ENCODE assay signal across 8 mouse cellular contexts in genomic region chr10:127738151-127738882, GRCm38 (mm10). TPM values are rescaled to one million over a fixed set of nuclear protein-coding genes. Genes with fewer than 3 reads are reported as not detected.
DNase-seq lines count a peak whose midpoint lies in the region; ATAC-seq lines count a peak whose summit lies in the region.

No protein-coding gene starts in this region.

- H3K4me2 ChIP-seq in neural tube, embryonic 11.5 days (ENCODE audit: low read depth), result no peak overlapping the region
- peak overlapping the region; percentile 69 for H3K4me2 ChIP-seq in heart, embryonic 11.5 days
- H3K4me2 ChIP-seq in kidney, embryonic 15.5 days, result peak overlapping the region; percentile 66

- H3K4me3 ChIP-seq in neural tube, embryonic 11.5 days (ENCODE audit: low read depth, low read length), result no peak overlapping the region
- no peak overlapping the region for H3K4me3 ChIP-seq in heart, embryonic 11.5 days (ENCODE audit: low read depth, low read length)
- peak overlapping the region; percentile 95 for H3K4me3 ChIP-seq in kidney, embryonic 15.5 days (replicated peaks)

- no peaks in the 10 kb centered on the region for H3K27me3 ChIP-seq in neural tube, embryonic 11.5 days (ENCODE audit: control insufficient read depth, insufficient read depth, low read length)
- no peaks in the 10 kb centered on the region for H3K27me3 ChIP-seq in heart, embryonic 11.5 days (ENCODE audit: control insufficient read depth, insufficient read depth, low read length)
- no peaks in the 10 kb centered on the region for H3K27me3 ChIP-seq in kidney, embryonic 15.5 days

- H3K9me3 ChIP-seq in neural tube, embryonic 11.5 days (ENCODE audit: control insufficient read depth, low read length), result no peaks in the 10 kb centered on the region
- H3K9me3 ChIP-seq in heart, embryonic 11.5 days (replicated peaks; ENCODE audit: control insufficient read depth, low read length), result no peaks in the 10 kb centered on the region
- H3K9me3 ChIP-seq in kidney, embryonic 15.5 days (replicated peaks), result no peaks in the 10 kb centered on the region

- H3K27ac ChIP-seq in neural tube, embryonic 11.5 days (ENCODE audit: low read depth, low read length), result no peak overlapping the region
- H3K27ac ChIP-seq in heart, embryonic 11.5 days (ENCODE audit: low read depth, low read length), result no peak overlapping the region
- peak overlapping the region; percentile 91 for H3K27ac ChIP-seq in kidney, embryonic 15.5 days

- peaks cover 13% of the 10 kb centered on the region for H3K36me3 ChIP-seq in neural tube, embryonic 11.5 days (ENCODE audit: control insufficient read depth, insufficient read depth, low read length)
- H3K36me3 ChIP-seq in heart, embryonic 11.5 days (ENCODE audit: control insufficient read depth, insufficient read depth, low read length), result peaks cover 8% of the 10 kb centered on the region
- peaks cover 20% of the 10 kb centered on the region for H3K36me3 ChIP-seq in kidney, embryonic 15.5 days

- intact Hi-C loops in left cerebral cortex, postnatal 14 days (cut with DNase I), result loop anchor here (2.0 to 5.0 kb wide), 2 partner anchors 198 to 269 kb away; partner anchors contain the start of gene Hsd17b6

- H3K9ac ChIP-seq in neural tube, embryonic 11.5 days (ENCODE audit: low read length), result no peak overlapping the region
- no peak overlapping the region for H3K9ac ChIP-seq in heart, embryonic 11.5 days (ENCODE audit: low read depth, low read length)
- no peak overlapping the region for H3K9ac ChIP-seq in kidney, embryonic 15.5 days

- WGBS in neural tube, embryonic 11.5 days, result 56% methylated on average over 13 of the region's 13 CpGs
- WGBS in heart, embryonic 11.5 days (ENCODE audit: insufficient replicate concordance), result 32% methylated on average over 13 of the region's 13 CpGs
- whole genome bisulfite sequencing in kidney, embryonic 15.5 days, result 40% methylated on average over 13 of the region's 13 CpGs

- peak; percentile 33 for DNase-seq in neural tube, embryonic 11.5 days (ENCODE audit: low spot score)
- DNase-seq in neural tube, embryonic 10.5 days (ENCODE audit: extremely low spot score, low spot score), result no peak
- DNase-seq in c-Kit-positive CD71-positive TER-119-positive erythroid progenitor cells, embryonic 14.5 days (ENCODE audit: low spot score), result peak; percentile 68
- DNase-seq in lung, postnatal 14 days, result peak; percentile 62
- no peak for DNase-seq in right cerebral cortex, postnatal 10 days (ENCODE audit: low spot score in 2 of 2)
- DNase-seq in left cerebral cortex, postnatal 14 days (ENCODE audit: low spot score in 2 of 2), result no peak

- ATAC-seq in neural tube, embryonic 11.5 days (ENCODE audit: insufficient read depth, low FRiP score, low TSS enrichment), result no peak
- ATAC-seq in heart, embryonic 11.5 days (replicated peaks; ENCODE audit: insufficient number of reproducible peaks, low FRiP score, low TSS enrichment), result no peak; the same call in 1 of the 2 replicates
- peak; percentile 35; the same call in 1 of the 2 replicates for ATAC-seq in kidney, embryonic 15.5 days (replicated peaks; ENCODE audit: low FRiP score)

- H3K4me1 ChIP-seq in neural tube, embryonic 11.5 days (ENCODE audit: control insufficient read depth, insufficient read depth, low read length), result peaks cover 6% of the 10 kb centered on the region; the same call in 1 of the 2 replicates
- peaks cover 5% of the 10 kb centered on the region for H3K4me1 ChIP-seq in heart, embryonic 11.5 days (ENCODE audit: control insufficient read depth, insufficient read depth, low read length)
- peaks cover 43% of the 10 kb centered on the region for H3K4me1 ChIP-seq in kidney, embryonic 15.5 days

RNA-seq across cellular contexts. Expression of gene Zbtb39, which starts 1.0 kb away (rescaled TPM):
- 7.0 and 8.0 TPM in 2 replicates for polyA plus RNA-seq in neural tube, embryonic 11.5 days (2014; fragmentation: Nextera tagmentation; extraction: Ambion mirVana)
- polyA plus RNA-seq in heart, embryonic 11.5 days (2014; fragmentation: Nextera tagmentation; extraction: Ambion mirVana), result 3.1 and 4.2 TPM in 2 replicates
- polyA plus RNA-seq in kidney, embryonic 15.5 days (2015; fragmentation: Nextera tagmentation; extraction: Ambion mirVana), result 3.9 TPM in 2 replicates
- total RNA-seq in left cerebral cortex, postnatal 14 days (2021), result 1 to 10 TPM; 8.5 to 8.8 TPM

RNA-seq across cellular contexts. Expression of gene Gpr182, which starts 13.2 kb away (rescaled TPM):
- 0.29 and 0.38 TPM in 2 replicates for polyA plus RNA-seq in neural tube, embryonic 11.5 days (2014; fragmentation: Nextera tagmentation; extraction: Ambion mirVana)
- 9.1 and 9.2 TPM in 2 replicates for polyA plus RNA-seq in heart, embryonic 11.5 days (2014; fragmentation: Nextera tagmentation; extraction: Ambion mirVana)
- polyA plus RNA-seq in kidney, embryonic 15.5 days (2015; fragmentation: Nextera tagmentation; extraction: Ambion mirVana), result 7.5 and 8.3 TPM in 2 replicates
- total RNA-seq in left cerebral cortex, postnatal 14 days (2021), result 1 to 10 TPM; 1.3 to 1.5 TPM

RNA-seq across cellular contexts. Expression of gene Tac2, which starts 14.0 kb away (rescaled TPM):
- 0.49 and 0.57 TPM in 2 replicates for polyA plus RNA-seq in neural tube, embryonic 11.5 days (2014; fragmentation: Nextera tagmentation; extraction: Ambion mirVana)
- polyA plus RNA-seq in heart, embryonic 11.5 days (2014; fragmentation: Nextera tagmentation; extraction: Ambion mirVana), result 3.7 and 6.4 TPM in 2 replicates
- polyA plus RNA-seq in kidney, embryonic 15.5 days (2015; fragmentation: Nextera tagmentation; extraction: Ambion mirVana), result 2.2 and 2.3 TPM in 2 replicates
- total RNA-seq in left cerebral cortex, postnatal 14 days (2021), result 10 to 100 TPM; 15.3 to 21.0 TPM

RNA-seq across cellular contexts. Expression of gene Rdh1, which starts 21.2 kb away (rescaled TPM):
- not detected in 2 replicates for polyA plus RNA-seq in neural tube, embryonic 11.5 days (2014; fragmentation: Nextera tagmentation; extraction: Ambion mirVana)
- 0.10 TPM in 1 of 2 replicates, not detected in the other for polyA plus RNA-seq in heart, embryonic 11.5 days (2014; fragmentation: Nextera tagmentation; extraction: Ambion mirVana)
- polyA plus RNA-seq in kidney, embryonic 15.5 days (2015; fragmentation: Nextera tagmentation; extraction: Ambion mirVana), result 0.12 and 0.14 TPM in 2 replicates
- under 1 TPM; 0.18 to 0.21 TPM for total RNA-seq in left cerebral cortex, postnatal 14 days (2021)

RNA-seq across cellular contexts. Expression of gene Rdh16f1, which starts 21.3 kb away (rescaled TPM):
- polyA plus RNA-seq in neural tube, embryonic 11.5 days (2014; fragmentation: Nextera tagmentation; extraction: Ambion mirVana), result 0.13 TPM in 1 of 2 replicates, not detected in the other
- 0.10 TPM in 1 of 2 replicates, not detected in the other for polyA plus RNA-seq in heart, embryonic 11.5 days (2014; fragmentation: Nextera tagmentation; extraction: Ambion mirVana)
- polyA plus RNA-seq in kidney, embryonic 15.5 days (2015; fragmentation: Nextera tagmentation; extraction: Ambion mirVana), result 0.34 TPM in 1 of 2 replicates, not detected in the other
- not detected for total RNA-seq in left cerebral cortex, postnatal 14 days (2021)

Comparison
In these comparisons a context has a peak if more than half of its experiments do, and no peak if none do; other contexts are left out.
1. DNase-seq: peak in neural tube, embryonic 11.5 days (single experiment), c-Kit-positive CD71-positive TER-119-positive erythroid progenitor cells, embryonic 14.5 days (single experiment) and lung, postnatal 14 days (single experiment); none in neural tube, embryonic 10.5 days (single experiment), right cerebral cortex, postnatal 10 days (0 of 2) and left cerebral cortex, postnatal 14 days (0 of 2).